Mouse (Mus musculus) common myeloid progenitor, adult 5-6 weeks (primary cell): ENCODE data around the gene Syt1. TPM values are rescaled to one million over a fixed set of nuclear protein-coding genes. Genes with fewer than 3 reads are reported as not detected.

Experiments
- ATAC-seq: replicated peaks from 2 replicates; pipeline ENCODE4 v1.8.0; 2016; ENCODE audit warnings: low read depth, mild to moderate bottlenecking, moderate TSS enrichment, inconsistent platforms; ENCODE audit not compliant: poor library complexity, severe bottlenecking
- total RNA-seq: library from RNA; stranded (forward); fragments of 200-1000, 187-1606 nt; gene quantifications from 2 replicates; pipeline ENCODE4 v1.2.3, GENCODE M21; 2017

Syt1 gene
- total RNA-seq, 1 experiment from 2014 or later: not detected

DNA sequence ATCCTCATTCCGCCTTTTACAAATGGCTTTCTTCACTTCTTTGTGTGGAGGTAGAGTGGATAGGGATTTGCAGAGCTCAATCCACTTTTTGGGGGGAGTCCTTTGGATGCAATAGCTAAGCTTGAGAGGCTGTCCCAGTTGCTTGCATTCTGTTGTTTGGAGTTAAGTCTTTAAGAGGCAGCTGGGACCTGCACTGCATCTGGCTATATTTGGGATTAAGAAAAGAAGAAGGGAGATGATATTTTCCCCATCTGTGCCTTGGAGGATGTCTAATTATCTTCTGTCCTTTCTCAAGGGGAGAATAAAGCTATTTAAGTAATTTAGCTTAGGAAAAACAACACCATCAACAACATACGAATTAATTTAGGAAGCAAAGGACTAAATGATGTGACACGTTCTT is 230.2 kb downstream of the Syt1 start:
- no peak for ATAC-seq

DNA sequence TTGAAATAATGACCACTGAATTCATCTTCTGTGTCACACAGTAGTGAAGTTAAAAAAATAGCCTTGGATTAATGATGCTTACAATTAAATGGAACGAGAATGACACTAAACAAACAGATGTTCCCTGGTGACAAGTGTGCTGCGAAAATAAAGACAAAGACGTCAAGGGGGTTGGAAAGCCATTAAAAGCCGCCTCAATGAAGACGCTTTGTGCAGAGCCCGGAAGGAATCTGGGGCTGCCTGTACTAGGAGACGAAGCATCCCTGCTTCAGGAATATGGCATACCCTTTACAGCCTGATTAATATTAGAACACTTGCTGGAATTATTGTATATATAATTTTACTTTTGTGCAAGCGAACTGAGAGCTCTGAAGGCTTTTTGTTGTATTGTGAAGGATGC is 234.0 kb downstream of the Syt1 start:
- no peak for ATAC-seq

DNA sequence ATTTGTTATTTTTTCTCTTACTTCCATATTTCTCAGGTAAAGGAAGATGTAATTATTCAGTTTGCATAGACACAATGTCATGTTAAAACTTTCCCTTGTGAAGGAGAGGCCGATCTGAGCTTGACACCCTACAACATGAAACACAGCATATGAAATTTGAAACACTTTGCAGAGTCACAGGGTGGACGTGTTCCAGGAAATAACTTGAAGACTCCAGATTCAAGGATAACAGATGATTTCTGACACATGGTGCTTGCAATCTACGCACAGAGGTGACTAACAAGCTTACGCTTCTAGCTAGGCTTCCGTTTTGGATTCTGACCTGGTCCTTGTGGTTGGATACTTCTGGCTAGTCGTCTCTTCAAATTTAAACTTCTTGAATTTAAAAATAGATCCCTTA is 239.7 kb downstream of the Syt1 start:
- ATAC-seq: no peak

DNA sequence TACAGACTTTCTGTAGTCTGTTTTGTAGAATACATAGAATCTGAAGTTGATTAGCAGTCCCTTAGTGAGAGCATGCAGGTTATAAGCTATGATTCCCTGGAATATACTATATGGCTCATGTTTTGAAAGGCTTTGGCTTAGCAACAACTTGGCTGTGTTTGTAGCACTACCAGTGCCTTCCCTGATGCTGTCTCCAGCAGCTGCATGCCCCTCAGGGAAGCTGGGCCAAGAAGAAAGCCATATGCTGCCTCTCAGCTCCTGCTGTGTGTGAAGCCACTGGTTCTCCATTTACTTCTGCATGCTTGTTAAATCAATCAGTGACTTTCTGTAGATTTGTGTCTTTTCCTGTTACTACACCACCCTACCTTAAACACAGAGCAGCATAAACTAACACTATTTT is 245.2 kb downstream of the Syt1 start:
- ATAC-seq: no peak

DNA sequence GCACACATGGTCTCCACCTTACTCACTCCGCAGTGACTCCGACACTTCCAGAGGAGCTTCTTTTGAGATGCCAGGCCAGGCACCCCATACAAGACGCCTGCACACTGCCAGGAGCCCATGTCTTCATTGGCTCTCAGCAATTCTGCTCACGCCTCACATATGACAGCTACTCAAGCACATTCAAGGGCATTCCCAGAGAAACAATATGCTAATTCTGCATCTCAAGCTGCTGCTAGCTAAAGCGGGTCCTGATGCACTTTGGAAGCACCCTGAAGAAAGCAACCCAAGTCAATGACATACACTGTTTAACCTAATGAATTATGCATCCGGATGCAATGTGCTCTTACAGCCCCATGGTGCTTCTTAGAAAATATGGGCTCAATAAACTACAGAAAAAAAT is 247.1 kb downstream of the Syt1 start:
- ATAC-seq: no peak

DNA sequence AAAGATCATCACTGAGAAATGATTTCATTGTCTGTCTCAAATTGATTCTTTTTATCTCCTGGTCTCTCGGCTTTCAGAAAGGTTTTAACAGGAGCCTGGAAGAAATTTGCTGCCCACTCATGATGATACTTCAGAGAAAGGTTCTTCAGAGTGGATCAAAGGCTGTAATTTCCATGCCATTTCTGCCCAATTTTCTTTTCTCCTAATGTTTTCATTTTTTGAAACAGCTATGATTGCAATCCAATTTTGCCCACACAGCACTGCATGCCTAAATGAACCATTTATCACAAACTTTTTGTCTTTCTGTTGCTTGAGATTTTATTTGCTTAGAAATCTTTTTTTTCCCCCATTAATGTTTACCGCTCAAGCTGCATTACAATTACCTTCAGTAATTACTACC is 257.5 kb downstream of the Syt1 start:
- ATAC-seq: no peak

DNA sequence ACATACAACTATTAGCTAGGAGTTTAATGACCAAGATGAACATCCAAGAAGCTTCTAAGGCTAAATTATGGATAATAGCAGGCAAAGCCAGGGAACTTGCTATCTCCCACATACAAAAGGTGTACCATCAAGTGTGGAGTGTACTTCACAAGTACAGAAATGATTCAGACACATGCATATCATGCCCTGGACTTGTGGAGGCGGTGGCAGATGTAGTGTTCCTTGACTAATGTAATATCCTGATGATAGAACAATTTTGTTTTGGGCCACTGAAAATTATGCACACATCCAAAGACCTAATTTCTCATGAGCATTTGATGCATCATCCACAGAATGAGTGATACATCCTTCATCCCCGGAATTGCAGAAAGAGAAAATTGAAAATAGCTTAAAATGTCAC is 267.0 kb downstream of the Syt1 start:
- ATAC-seq: no peak

DNA sequence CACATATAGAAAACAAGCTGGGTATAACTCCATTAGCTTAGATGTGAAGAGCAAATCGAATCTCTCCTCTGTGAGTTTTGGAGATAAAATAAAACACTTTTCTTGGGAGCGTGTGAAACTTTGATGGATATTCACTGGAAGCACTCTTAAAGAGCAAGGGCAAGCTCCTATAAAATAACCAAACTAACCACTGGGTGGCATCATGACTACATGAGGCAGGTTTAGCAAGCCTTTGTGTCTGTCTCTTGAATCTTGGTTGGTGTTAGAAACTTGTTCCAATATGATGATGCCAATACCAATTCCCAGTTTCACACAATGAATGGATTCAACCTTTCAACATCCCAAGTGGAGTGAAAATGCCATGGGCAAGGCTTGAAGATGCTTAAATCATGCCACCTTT is 276.8 kb downstream of the Syt1 start:
- ATAC-seq: no peak

DNA sequence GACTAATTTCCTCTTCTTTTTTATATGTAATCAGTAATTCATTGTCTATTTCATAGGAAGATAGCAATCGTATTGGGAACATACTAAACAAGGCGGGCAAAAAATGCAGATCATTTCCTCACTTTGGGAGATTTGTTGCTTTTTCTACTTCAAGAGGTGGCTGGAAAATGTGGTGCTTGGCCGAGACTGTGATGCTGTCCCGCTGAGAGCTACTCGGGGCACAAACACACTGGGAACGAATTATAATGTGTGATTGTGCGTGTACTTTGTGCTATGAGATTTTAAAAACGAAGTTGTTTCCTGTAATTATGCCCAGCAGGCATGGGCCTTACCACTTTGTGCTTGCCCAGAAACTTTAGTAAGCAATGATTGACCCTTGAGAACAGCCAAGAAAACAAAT is 281.8 kb downstream of the Syt1 start:
- no peak for ATAC-seq

DNA sequence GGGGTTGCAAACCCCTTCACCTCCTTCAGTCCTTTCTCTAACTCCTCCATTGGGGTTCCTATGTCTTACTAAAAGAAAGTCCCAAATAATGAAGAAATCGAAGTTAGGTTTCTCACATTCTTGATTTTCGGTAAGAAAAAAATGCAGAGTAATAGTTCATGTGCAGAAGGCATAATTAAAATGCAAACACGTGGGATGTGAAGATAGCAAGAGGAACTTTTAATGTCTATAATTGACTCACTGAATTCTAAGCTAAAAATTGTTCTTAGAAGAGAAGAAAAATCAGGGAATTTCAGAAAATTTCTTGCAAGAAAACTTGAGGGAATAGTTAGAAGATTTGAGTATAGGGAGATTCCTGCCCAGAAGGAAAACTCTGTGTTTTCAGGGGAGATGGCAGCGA is 284.4 kb downstream of the Syt1 start:
- ATAC-seq: no peak

DNA sequence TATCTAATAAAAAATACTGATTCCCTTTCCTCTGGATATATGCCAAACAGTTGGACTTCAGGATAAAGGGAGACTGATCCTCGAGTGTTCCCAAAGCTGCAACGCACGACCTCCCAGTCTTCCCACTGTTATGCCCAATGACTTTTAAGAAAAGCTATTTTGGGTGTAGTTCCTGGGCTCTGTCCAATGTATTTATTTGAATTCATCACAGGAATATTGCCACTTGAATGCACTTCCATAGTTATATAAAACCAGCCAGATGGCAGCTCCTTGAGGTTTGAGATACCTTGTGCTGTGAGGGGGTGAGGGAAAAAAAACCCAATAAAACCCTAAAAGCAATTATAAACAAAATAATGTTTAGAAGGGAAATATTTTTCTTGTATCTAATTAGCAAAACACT is 285.9 kb downstream of the Syt1 start:
- ATAC-seq: no peak

DNA sequence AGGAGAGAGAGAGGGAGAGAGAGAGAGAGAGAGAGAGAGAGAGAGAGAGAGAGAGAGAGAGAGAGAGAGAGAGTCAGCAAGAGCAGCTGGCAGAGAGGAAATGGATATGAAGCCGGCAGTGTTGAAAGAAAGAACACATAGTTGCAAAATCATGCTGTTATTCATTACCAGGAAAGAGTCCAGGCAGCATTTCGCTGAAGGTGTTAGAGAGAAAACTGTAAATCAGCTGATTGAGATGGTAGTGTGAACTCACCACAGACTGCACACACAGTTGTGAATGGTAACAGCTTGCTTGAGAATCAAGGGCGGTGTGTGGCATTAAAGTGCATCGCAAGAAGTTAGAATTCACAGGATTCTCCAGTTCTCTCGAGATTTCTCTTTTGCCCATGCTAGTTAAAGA is 300.3 kb downstream of the Syt1 start:
- no peak for ATAC-seq

DNA sequence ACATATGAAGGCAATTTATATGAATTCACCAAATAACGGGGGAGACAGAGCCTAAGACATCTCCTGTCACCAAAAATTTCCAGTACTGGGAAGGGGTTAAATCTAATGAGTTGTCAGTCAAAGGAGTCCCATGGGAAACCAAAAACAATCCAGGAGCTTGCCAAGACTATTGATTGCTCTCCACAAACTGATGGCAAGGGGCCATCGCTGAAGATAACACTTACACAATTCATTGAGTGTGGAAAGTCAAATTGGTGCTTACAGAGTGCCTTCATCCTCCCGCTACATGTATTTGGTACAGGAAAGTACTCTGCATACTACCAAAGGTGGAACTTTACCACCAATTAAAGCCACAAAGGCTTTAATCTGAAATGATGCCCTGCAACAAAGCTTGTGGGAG is 305.1 kb downstream of the Syt1 start:
- no peak for ATAC-seq

DNA sequence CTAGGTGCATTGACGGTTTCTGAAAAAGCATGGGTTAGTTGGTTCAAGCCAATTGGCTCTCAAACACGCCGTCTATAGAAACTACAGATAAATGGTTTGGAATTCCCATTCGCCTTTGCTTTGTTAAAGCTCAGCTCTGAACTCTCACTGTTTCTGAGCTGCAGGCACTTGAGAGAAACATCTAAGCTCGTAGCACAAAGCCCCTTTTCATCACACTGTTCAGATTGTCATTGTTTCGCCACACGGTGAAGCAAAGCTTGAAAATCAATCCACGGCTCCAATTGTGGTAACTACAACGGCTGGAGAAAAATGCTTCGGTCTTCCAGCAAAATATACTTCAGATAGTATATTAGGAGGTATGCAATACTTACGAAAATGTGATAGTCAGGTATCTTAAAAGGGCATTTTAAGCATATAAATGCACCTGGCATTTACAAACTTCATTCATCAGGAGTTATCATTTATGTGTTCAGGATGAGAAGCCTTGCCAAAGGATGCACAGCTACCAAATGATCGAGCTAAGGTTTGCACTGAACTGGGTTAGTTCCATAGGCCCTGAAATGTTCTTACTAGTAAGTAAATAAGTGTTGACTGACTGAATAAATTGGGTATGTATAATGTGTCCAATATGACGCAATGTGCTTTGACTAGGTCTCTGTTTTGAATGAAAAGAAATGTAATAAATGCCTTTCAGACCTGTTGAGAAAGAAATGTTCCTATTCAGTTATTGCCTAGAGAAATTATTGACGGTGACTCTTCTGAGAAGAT is 309.2 kb downstream of the Syt1 start:
- ATAC-seq: no peak

DNA sequence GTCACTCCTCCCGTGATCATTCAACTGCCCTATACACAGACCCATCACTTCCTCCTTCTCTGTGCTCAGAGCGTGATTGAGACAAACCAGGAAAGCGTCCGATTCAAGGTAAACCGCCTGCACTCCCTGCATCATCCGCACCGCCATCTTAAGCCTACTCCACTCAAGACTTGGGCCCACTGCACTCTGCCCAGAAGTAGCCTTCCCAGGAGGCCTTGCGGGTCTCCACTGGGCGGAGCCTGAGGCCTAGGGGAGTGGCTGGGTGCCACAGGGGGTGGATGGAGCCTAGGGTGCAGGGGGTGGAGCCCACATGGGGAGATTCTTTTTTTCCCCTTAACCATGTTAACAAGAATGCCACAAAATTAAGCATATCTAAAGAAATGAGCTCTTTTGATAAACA is 310.8 kb downstream of the Syt1 start, which contains the start of gene Gm5136:
Gene Gm5136 (minus strand): TSS at position 215 of the 400 bp plus-strand sequence.
- ATAC-seq: no peak

DNA sequence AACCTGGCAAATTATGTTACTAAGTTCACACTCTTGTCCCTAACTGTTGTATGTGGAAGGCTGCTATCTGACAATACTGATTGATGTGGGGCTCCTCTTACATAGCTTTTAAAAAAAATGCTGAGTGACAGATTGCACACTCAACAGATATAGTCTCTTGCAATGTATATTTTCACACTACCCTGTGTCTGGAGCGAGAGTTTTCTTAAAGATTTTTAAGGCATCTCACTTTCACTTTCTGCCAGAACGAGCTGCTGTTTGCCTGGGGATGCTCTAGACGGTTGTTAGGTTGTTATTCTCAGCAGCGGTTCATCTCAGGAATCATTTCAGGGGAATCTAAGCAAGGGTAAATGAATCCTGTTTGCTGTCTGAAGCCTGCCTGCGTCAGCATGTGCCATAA is 313.7 kb downstream of the Syt1 start:
- no peak for ATAC-seq

DNA sequence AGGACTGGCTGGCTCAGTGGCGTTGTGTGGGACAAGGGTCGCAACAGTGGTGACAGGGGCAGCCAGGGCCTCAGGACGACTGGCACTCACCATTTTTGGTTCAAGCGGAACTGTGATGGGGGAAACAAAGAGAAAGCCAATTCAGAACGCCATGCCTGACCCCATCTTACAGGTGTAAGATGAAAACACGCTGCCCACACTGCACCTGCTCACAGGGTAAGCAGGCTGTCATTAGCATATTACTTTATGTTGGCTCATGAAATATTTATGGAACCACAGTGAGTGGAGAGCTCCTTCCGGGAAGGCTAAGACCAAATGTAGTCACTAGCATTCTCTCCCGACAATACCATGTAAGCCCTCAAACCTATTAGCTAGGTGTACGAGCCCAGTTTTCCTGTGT is 319.8 kb downstream of the Syt1 start:
- ATAC-seq: no peak

DNA sequence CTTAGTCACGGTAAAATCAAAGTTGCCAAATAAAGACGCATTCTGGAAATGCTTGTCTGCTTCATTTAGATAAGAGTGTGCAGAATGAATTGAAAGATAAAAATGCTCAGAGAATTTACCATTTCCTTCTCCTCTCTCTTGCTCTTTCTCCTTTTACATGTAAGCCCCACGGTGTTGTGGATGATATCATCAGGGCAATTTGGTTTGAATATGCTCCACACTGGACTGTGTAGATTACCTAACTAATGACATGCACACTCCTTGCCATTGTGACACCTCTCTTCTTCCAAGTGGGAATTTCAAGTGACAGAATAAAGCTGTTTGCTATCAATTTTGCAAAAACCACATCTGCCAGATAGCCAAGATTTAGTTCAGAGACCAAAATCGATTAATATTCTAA is 324.1 kb downstream of the Syt1 start:
- ATAC-seq: no peak

DNA sequence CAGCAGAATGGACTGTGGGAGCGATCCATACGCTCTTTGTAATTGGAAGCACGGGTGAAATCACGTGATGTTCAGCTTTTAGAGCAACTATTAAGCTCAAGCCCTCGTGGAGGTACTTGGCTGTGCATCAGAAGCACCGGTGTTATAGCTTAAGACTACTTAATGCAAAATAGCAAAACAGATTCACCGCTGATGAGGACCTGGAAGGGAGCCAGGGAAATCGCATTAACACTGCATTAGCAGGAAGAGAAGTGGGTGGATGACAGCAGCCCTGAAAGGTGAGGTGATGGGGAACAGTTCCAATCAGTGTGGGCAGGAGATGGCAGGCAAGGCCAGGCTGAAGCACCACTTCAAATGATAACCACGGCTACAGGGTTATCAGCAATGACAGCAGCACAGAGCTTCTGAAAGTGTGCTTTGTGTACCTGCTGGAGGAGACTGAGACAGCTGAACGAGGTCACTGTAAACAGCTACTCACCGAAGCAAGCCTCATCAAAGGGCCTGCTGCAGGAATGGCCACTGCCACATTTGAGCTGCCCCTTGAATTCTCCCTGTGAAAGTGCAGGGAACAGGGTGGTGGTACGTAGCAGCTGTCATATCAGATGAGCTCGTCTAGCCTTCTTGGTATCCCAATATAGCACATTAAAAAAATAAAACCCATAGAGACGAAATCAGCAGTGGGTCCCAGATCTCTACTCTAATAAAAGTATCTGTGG is 330.9 kb downstream of the Syt1 start:
- ATAC-seq: no peak

DNA sequence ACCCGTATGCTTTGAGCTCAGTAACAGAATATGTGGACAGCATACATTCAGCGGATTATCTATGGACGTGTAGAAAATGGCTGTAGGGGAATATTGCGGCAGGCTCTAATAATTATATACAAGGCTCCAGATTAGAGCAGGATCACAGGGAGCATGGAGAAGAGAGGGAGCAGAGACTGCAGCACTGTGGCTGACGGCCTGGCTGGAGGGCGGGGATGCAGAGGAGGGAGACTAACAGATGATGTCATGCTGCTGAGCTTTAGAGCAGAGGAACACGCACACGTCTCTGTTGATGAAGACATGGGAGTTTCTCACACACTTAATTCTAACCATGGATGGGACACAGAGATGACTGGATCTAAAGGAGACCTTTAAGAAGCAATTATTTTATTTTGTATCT is 333.7 kb downstream of the Syt1 start:
- ATAC-seq: no peak

DNA sequence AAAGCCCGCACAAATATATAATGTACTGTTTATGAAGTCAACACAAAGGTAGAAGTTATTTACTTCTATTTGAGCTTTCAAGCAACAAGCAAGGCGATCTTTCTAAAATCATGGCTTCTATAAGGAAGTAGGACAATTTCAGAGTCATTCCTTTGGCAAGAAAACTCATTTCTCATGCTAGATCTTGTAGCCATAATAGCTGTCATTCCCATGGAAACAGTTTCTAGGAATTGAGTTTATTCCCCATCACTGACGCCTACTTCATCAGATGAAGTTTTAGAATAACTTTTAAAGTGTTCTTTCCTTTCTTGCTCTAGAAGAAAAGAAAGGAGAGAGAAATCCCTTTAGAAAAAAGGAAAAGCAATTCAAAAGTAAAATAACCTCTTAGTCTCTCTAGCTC is 341.8 kb downstream of the Syt1 start:
- ATAC-seq: no peak

DNA sequence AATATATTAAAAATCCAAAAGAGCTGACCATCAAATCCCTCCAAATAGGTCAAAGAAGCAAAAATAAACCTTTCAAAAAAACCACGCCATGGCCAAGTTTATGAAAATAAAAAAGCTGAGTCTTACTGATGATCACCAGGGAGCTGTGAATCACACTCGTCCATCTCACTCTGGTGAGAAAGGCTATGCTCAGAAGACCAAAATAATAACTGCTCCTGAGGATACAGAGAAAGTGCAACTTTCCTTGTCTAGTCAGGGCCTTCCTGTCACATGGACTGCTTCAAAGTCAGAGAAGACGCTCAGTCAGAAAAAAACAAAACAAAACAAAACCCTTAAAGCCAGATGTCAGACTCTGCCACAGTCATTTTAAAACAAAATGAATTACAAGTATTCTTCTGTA is 350.5 kb downstream of the Syt1 start:
- ATAC-seq: no peak
